Mouse (Mus musculus) liver, postnatal 0 days (tissue): ENCODE measurements around the gene Hist1h4j.

Source experiments
- CTCF ChIP-seq: sonication (generic); IDR thresholded peaks from 2 replicates; pipeline ENCODE4 v1.5.1; 2016; ENCODE audit warnings: antibody characterized with exemption, low read depth
- EP300 ChIP-seq: IDR thresholded peaks from 2 replicates; pipeline ENCODE4 v1.6.1; 2016; ENCODE audit warnings: antibody characterized with exemption, low read depth, mild to moderate bottlenecking

GRCm38 (mm10) chr13:21710821-21711525, 23.9 kb upstream of the Hist1h4j start:
- TF ChIP-seq EP300 (no peak), CTCF (no peak)
